Mouse (Mus musculus): ENCODE results near the gene Tmeff1.

GRCm38 (mm10) chr4:48587526-48587925 is 2.6 kb downstream of the Tmeff1 start:
- TF ChIP-seq CTCF (IDR thresholded peaks at IDR 0.05; ENCODE audit: borderline replicate concordance, control insufficient read depth, extremely low read depth, insufficient read depth, low read length, poor library complexity) (no peak), POLR2A (IDR thresholded peaks at IDR 0.05; ENCODE audit: control insufficient read depth, extremely low read depth, insufficient read depth, low read length, poor library complexity) (no peak)

Measured in thymus, adult 2 months (tissue).